Comparison of ENCODE assay signal across 26 mouse cellular contexts in genomic region chr3:95186888-95187287, GRCm38 (mm10). TPM values are rescaled to one million over a fixed set of nuclear protein-coding genes. Genes with fewer than 3 reads are reported as not detected.
"Had no signal": no experiment of that assay in that cellular context is flagged by ENCODE, and none has a peak within 500 bp of the region (broad histone marks: within the 10 kb centered on the region; RNA-seq: fewer than 3 reads in every experiment).

No protein-coding gene starts in this region.

- ATAC-seq: forebrain, embryonic 13.5 days; forebrain, embryonic 14.5 days; forebrain, embryonic 15.5 days; forebrain, embryonic 16.5 days; forebrain, postnatal 0 days had no signal

- H3K4me3 ChIP-seq: embryonic facial prominence, embryonic 10.5 days; embryonic facial prominence, embryonic 12.5 days; embryonic facial prominence, embryonic 13.5 days; embryonic facial prominence, embryonic 15.5 days; erythroblast, embryonic 14.5 days; forebrain, embryonic 10.5 days; forebrain, embryonic 12.5 days; forebrain, embryonic 13.5 days; forebrain, embryonic 15.5 days; gastrocnemius, adult 2 months; heart, adult 2 months had no signal

- H3K4me1 ChIP-seq: embryonic facial prominence, embryonic 10.5 days; embryonic facial prominence, embryonic 12.5 days; embryonic facial prominence, embryonic 13.5 days; embryonic facial prominence, embryonic 15.5 days; forebrain, embryonic 10.5 days; forebrain, embryonic 12.5 days; forebrain, embryonic 13.5 days; forebrain, embryonic 15.5 days had no signal

- H3K27ac ChIP-seq: embryonic facial prominence, embryonic 10.5 days; embryonic facial prominence, embryonic 12.5 days; embryonic facial prominence, embryonic 13.5 days; embryonic facial prominence, embryonic 15.5 days; forebrain, embryonic 10.5 days; forebrain, embryonic 12.5 days; forebrain, embryonic 13.5 days; forebrain, embryonic 15.5 days; gastrocnemius, adult 2 months; heart, adult 2 months had no signal

- DNase-seq: cerebellum, adult 9-11 months; cerebellum, postnatal 10 days; cerebellum, postnatal 14 days; cerebellum, postnatal 25 days; cerebellum, postnatal 36 days; embryo, embryonic 11 days; forebrain, postnatal 0 days; gastrocnemius, adult 2 months; gastrocnemius, postnatal 10 days; gastrocnemius, postnatal 14 days; gastrocnemius, postnatal 25 days; gastrocnemius, postnatal 36 days; heart, adult 18-20 months; heart, adult 2 months had no signal

- H3K9ac ChIP-seq: embryonic facial prominence, embryonic 12.5 days; embryonic facial prominence, embryonic 13.5 days; embryonic facial prominence, embryonic 15.5 days; forebrain, embryonic 12.5 days; forebrain, embryonic 13.5 days; forebrain, embryonic 15.5 days; forebrain, postnatal 0 days had no signal

- H3K9me3 ChIP-seq: embryonic facial prominence, embryonic 10.5 days; embryonic facial prominence, embryonic 12.5 days; embryonic facial prominence, embryonic 13.5 days; embryonic facial prominence, embryonic 15.5 days; forebrain, embryonic 10.5 days; forebrain, embryonic 12.5 days; forebrain, embryonic 13.5 days; forebrain, embryonic 15.5 days had no signal

- H3K27me3 ChIP-seq: embryonic facial prominence, embryonic 12.5 days; embryonic facial prominence, embryonic 13.5 days; embryonic facial prominence, embryonic 15.5 days; forebrain, embryonic 12.5 days; forebrain, embryonic 13.5 days; forebrain, embryonic 15.5 days had no signal

RNA-seq across cellular contexts. Expression of gene Sema6c, which starts 26.6 kb away (rescaled TPM):
- total RNA-seq: granulocyte monocyte progenitor cell, adult 5-6 weeks had no signal
